Mouse (Mus musculus) leukemia stem cell, adult 10-12 weeks (primary cell): Measurements from ENCODE around the gene Pmm1. TPM values are rescaled to one million over a fixed set of nuclear protein-coding genes. Genes with fewer than 3 reads are reported as not detected.

Experiments
- polyA plus RNA-seq: library from polyadenylated mRNA; stranded (reverse); fragments of >175 nt; gene quantifications from 2 replicates; pipeline ENCODE4 v1.2.3, GENCODE M21; 2012; ENCODE audit warnings: low replicate concordance

The Pmm1 gene
- polyA plus RNA-seq, result 126 and 148 TPM in 2 replicates

GRCm38 (mm10) chr15:81960171-81961077 is at the start of gene Pmm1:
Gene Pmm1, minus strand, starts transcription at chr15:81960930.

GRCm38 (mm10) chr15:81987646-81988045 is 26.9 kb upstream of the Pmm1 start, which contains the start of gene Xrcc6:
Gene Xrcc6, plus strand, starts transcription at chr15:81987835.

GRCm38 (mm10) chr15:81980321-81980720 is 19.6 kb upstream of the Pmm1 start, which contains the start of gene 1700029P11Rik:
Gene 1700029P11Rik, plus strand, starts transcription at chr15:81980540.

GRCm38 (mm10) chr15:81936679-81937078 is 24.1 kb downstream of the Pmm1 start, which contains the start of gene Csdc2:
Gene Csdc2, plus strand, starts transcription at chr15:81936759.

GRCm38 (mm10) chr15:81925760-81926445 is 34.8 kb downstream of the Pmm1 start, which contains the start of gene Polr3h:
Gene Polr3h, minus strand, starts transcription at chr15:81926240.

Other genes with a start within 250 kb of the Pmm1 start
- 57.6 and 58.2 TPM in 2 replicates for gene Zc3h7b, start 215.9 kb downstream of the Pmm1 start, polyA plus RNA-seq
- gene Rangap1, start 215.4 kb downstream of the Pmm1 start, polyA plus RNA-seq, result 503 and 523 TPM in 2 replicates
- gene Tef, start 158.5 kb downstream of the Pmm1 start, polyA plus RNA-seq, result 11.4 and 65.8 TPM in 2 replicates
- gene Tob2, start 102.1 kb downstream of the Pmm1 start, polyA plus RNA-seq, result 81.3 and 104 TPM in 2 replicates
- gene Phf5a, start 89.0 kb downstream of the Pmm1 start, polyA plus RNA-seq, result 4.9 and 15.2 TPM in 2 replicates
- gene Aco2, start 88.6 kb downstream of the Pmm1 start, polyA plus RNA-seq, result 159 and 185 TPM in 2 replicates
- 79.7 and 137 TPM in 2 replicates for gene Polr3h, start 34.7 kb downstream of the Pmm1 start, polyA plus RNA-seq
- 0.75 and 1.6 TPM in 2 replicates for gene Csdc2, start 24.2 kb downstream of the Pmm1 start, polyA plus RNA-seq
- gene 1700029P11Rik, start 19.6 kb upstream of the Pmm1 start, polyA plus RNA-seq, result not detected in 2 replicates
- gene Xrcc6, start 26.9 kb upstream of the Pmm1 start, polyA plus RNA-seq, result 4.7 and 11.7 TPM in 2 replicates
- 67.1 and 216 TPM in 2 replicates for gene Desi1, start 72.9 kb upstream of the Pmm1 start, polyA plus RNA-seq
- gene Snu13, start 86.7 kb upstream of the Pmm1 start, polyA plus RNA-seq, result 6.4 and 229 TPM in 2 replicates
- not detected in 2 replicates for gene 4930407I10Rik, start 98.2 kb upstream of the Pmm1 start, polyA plus RNA-seq
- gene Mei1, start 109.1 kb upstream of the Pmm1 start, polyA plus RNA-seq, result not detected in 2 replicates
- gene Ccdc134, start 167.0 kb upstream of the Pmm1 start, polyA plus RNA-seq, result 3.6 and 19.0 TPM in 2 replicates
- gene Srebf2, start 186.3 kb upstream of the Pmm1 start, polyA plus RNA-seq, result 411 and 741 TPM in 2 replicates